Mouse (Mus musculus) fibroblast of lung, adult 2 months (primary cell): ENCODE data around the gene Irak3.

Experiments
- DNase-seq: peaks from one replicate; pipeline ENCODE4 v3.0.0-alpha.2; 2011; ENCODE audit warnings: low read depth

The Irak3 gene

GRCm38 (mm10) chr10:120095136-120095535, 106.8 kb downstream of the Irak3 start:
- no peak for DNase-seq

- no peak for DNase-seq
Measured at GRCm38 (mm10) chr10:120092548-120092947, 109.4 kb downstream of the Irak3 start.
